Comparison of ENCODE assay signal across 8 mouse cellular contexts in genomic region chr19:9082191-9083009, GRCm38 (mm10). TPM values are rescaled to one million over a fixed set of nuclear protein-coding genes. Genes with fewer than 3 reads are reported as not detected.
DNase-seq lines count a peak whose midpoint lies in the region; ATAC-seq and TF ChIP-seq lines count a peak whose summit lies in the region.

No protein-coding gene starts in this region.

- H3K9ac ChIP-seq in embryonic facial prominence, embryonic 12.5 days: no peak overlapping the region; the same call in 1 of the 2 replicates
- peak overlapping the region; percentile 26; the same call in 1 of the 2 replicates for H3K9ac ChIP-seq in limb, embryonic 14.5 days (ENCODE audit: low read depth, low read length, severe bottlenecking)
- peak overlapping the region; percentile 55; the same call in 1 of the 2 replicates for H3K9ac ChIP-seq in midbrain, embryonic 16.5 days (ENCODE audit: low read depth, low read length)

- WGBS in embryonic facial prominence, embryonic 12.5 days: 17% methylated on average over 23 of the region's 23 CpGs
- 17% methylated on average over 23 of the region's 23 CpGs for WGBS in limb, embryonic 14.5 days
- 21% methylated on average over 23 of the region's 23 CpGs for WGBS in midbrain, embryonic 16.5 days
- WGBS in spleen, adult 2 months: 23% methylated on average over 23 of the region's 23 CpGs

- no peak overlapping the region; the same call in 1 of the 2 replicates for H3K4me3 ChIP-seq in embryonic facial prominence, embryonic 12.5 days
- H3K4me3 ChIP-seq in limb, embryonic 14.5 days (replicated peaks; ENCODE audit: low read length): no peak overlapping the region; the same call in 1 of the 2 replicates
- H3K4me3 ChIP-seq in midbrain, embryonic 16.5 days (ENCODE audit: low read depth, low read length): 0 out of 2 replicates have a peak overlapping the region, but pooled peaks have one; percentile 5
- no peak overlapping the region for H3K4me3 ChIP-seq in spleen, adult 2 months (ENCODE audit: extremely low read depth, insufficient read depth, insufficient read length)

- DNase-seq in 3134 (ENCODE audit: extremely low read depth, insufficient read length, low spot score): peak; percentile 79
- peak; percentile 87 for DNase-seq in adrenal gland, postnatal 25 days
- DNase-seq in heart, adult 9 months (ENCODE audit: low spot score in 2 of 2): peak; percentile 84 to 89
- peak; percentile 87 for DNase-seq in kidney, adult 9 months
- peak; percentile 91 for DNase-seq in limb, embryonic 14.5 days (ENCODE audit: low spot score)
- DNase-seq in spleen, adult 2 months (ENCODE audit: low read depth in 1 of 2, low spot score in 2 of 2): peak; percentile 55 to 75

- no peaks in the 10 kb centered on the region for H3K4me1 ChIP-seq in embryonic facial prominence, embryonic 12.5 days
- H3K4me1 ChIP-seq in limb, embryonic 14.5 days (ENCODE audit: control insufficient read depth, insufficient read depth, low read length): no peaks in the 10 kb centered on the region; the same call in 1 of the 2 replicates
- no peaks in the 10 kb centered on the region; the same call in 1 of the 2 replicates for H3K4me1 ChIP-seq in midbrain, embryonic 16.5 days (ENCODE audit: control insufficient read depth, insufficient read depth, low read length)
- H3K4me1 ChIP-seq in spleen, adult 2 months (ENCODE audit: control insufficient read depth, insufficient read depth, insufficient read length): peaks cover 2% of the 10 kb centered on the region; the same call in 1 of the 2 replicates

- no peak for TF ChIP-seq POLR2A in limb, embryonic 14.5 days (IDR thresholded peaks at IDR 0.05; ENCODE audit: borderline replicate concordance, extremely low read depth, insufficient read depth, insufficient read length)
- TF ChIP-seq POLR2A in spleen, adult 2 months (IDR thresholded peaks at IDR 0.05; ENCODE audit: low read depth, low read length): no peak

- H3K9me3 ChIP-seq in embryonic facial prominence, embryonic 12.5 days: no peaks in the 10 kb centered on the region
- H3K9me3 ChIP-seq in limb, embryonic 14.5 days (ENCODE audit: control insufficient read depth, low read length): no peaks in the 10 kb centered on the region
- H3K9me3 ChIP-seq in midbrain, embryonic 16.5 days (replicated peaks; ENCODE audit: control insufficient read depth, low read length, poor library complexity, severe bottlenecking): no peaks in the 10 kb centered on the region

- peak overlapping the region; percentile 26; the same call in 1 of the 2 replicates for H3K4me2 ChIP-seq in embryonic facial prominence, embryonic 12.5 days (replicated peaks)
- H3K4me2 ChIP-seq in limb, embryonic 14.5 days (replicated peaks; ENCODE audit: low read depth, low read length, severe bottlenecking): peak overlapping the region; percentile 35
- H3K4me2 ChIP-seq in midbrain, embryonic 16.5 days (ENCODE audit: low read length): peak overlapping the region; percentile 39

- peak; percentile 98 for TF ChIP-seq CTCF in spleen, adult 2 months (IDR thresholded peaks at IDR 0.05; ENCODE audit: extremely low read depth, insufficient read depth, insufficient read length, insufficient replicate concordance)

- H3K27me3 ChIP-seq in embryonic facial prominence, embryonic 12.5 days: no peaks in the 10 kb centered on the region
- no peaks in the 10 kb centered on the region for H3K27me3 ChIP-seq in limb, embryonic 14.5 days (ENCODE audit: control insufficient read depth, insufficient read depth, low read length)
- no peaks in the 10 kb centered on the region for H3K27me3 ChIP-seq in midbrain, embryonic 16.5 days (ENCODE audit: control insufficient read depth, insufficient read depth, low read depth, low read length)
- no peaks in the 10 kb centered on the region for H3K27me3 ChIP-seq in spleen, adult 2 months (ENCODE audit: control insufficient read depth, insufficient read depth, low read length)

- no peak overlapping the region for H3K27ac ChIP-seq in embryonic facial prominence, embryonic 12.5 days
- no peak overlapping the region for H3K27ac ChIP-seq in limb, embryonic 14.5 days (replicated peaks; ENCODE audit: low read depth, low read length)
- no peak overlapping the region for H3K27ac ChIP-seq in midbrain, embryonic 16.5 days (ENCODE audit: low read length)
- no peak overlapping the region for H3K27ac ChIP-seq in spleen, adult 2 months (ENCODE audit: insufficient read depth, low read length)

- peak; percentile 84 for ATAC-seq in embryonic facial prominence, embryonic 12.5 days (ENCODE audit: insufficient number of reproducible peaks, insufficient read depth, low FRiP score, low TSS enrichment)
- peak; percentile 93 for ATAC-seq in limb, embryonic 14.5 days (ENCODE audit: low FRiP score, low read depth)
- ATAC-seq in midbrain, embryonic 16.5 days: peak; percentile 91

- H3K36me3 ChIP-seq in embryonic facial prominence, embryonic 12.5 days: no peaks in the 10 kb centered on the region
- no peaks in the 10 kb centered on the region for H3K36me3 ChIP-seq in limb, embryonic 14.5 days (ENCODE audit: control insufficient read depth, insufficient read depth, low read length)
- no peaks in the 10 kb centered on the region for H3K36me3 ChIP-seq in midbrain, embryonic 16.5 days (ENCODE audit: control insufficient read depth, insufficient read depth, low read length)
- H3K36me3 ChIP-seq in spleen, adult 2 months (ENCODE audit: control insufficient read depth, insufficient read depth, low read length): no peaks in the 10 kb centered on the region

RNA-seq across cellular contexts. Expression of gene Scgb1a1, which starts 5.4 kb away (rescaled TPM):
- total RNA-seq in adrenal gland, postnatal 25 days (2021): not detected in 2 replicates
- polyA plus RNA-seq in embryonic facial prominence, embryonic 12.5 days (2016; fragmentation: Nextera tagmentation; extraction: Ambion mirVana): not detected in 2 replicates
- polyA plus RNA-seq in limb, embryonic 14.5 days (2012; rRNA removed): 0.35 TPM in 1 of 2 replicates, not detected in the other
- polyA plus RNA-seq in limb, embryonic 14.5 days (2014; fragmentation: Nextera tagmentation; extraction: Ambion mirVana): not detected in 2 replicates
- polyA plus RNA-seq in midbrain, embryonic 16.5 days (2015; fragmentation: Nextera tagmentation; extraction: Ambion mirVana): not detected in 2 replicates
- 0.26 and 0.91 TPM in 2 replicates for polyA plus RNA-seq in spleen, adult 2 months (2012; rRNA removed)

RNA-seq across cellular contexts. Expression of gene Asrgl1, which starts 53.0 kb away (rescaled TPM):
- 8.0 and 12.2 TPM in 2 replicates for total RNA-seq in adrenal gland, postnatal 25 days (2021)
- 16.4 and 17.6 TPM in 2 replicates for polyA plus RNA-seq in embryonic facial prominence, embryonic 12.5 days (2016; fragmentation: Nextera tagmentation; extraction: Ambion mirVana)
- 5.7 and 6.3 TPM in 2 replicates for polyA plus RNA-seq in limb, embryonic 14.5 days (2012; rRNA removed)
- 8.5 and 11.2 TPM in 2 replicates for polyA plus RNA-seq in limb, embryonic 14.5 days (2014; fragmentation: Nextera tagmentation; extraction: Ambion mirVana)
- 30.3 and 31.8 TPM in 2 replicates for polyA plus RNA-seq in midbrain, embryonic 16.5 days (2015; fragmentation: Nextera tagmentation; extraction: Ambion mirVana)
- polyA plus RNA-seq in spleen, adult 2 months (2012; rRNA removed): 4.5 and 6.2 TPM in 2 replicates
